Mouse (Mus musculus) heart, postnatal 14 days (tissue): ENCODE data around the gene Wnt9b. TPM values are rescaled to one million over a fixed set of nuclear protein-coding genes. Genes with fewer than 3 reads are reported as not detected.
"Not testable (repeated sequence)": the region's sequence is repeated elsewhere in the genome, so short reads cannot be mapped to it uniquely, and the experiment has no call there.

Source experiments
- DNase-seq, 2 experiments: peaks; one replicate each; pipeline ENCODE4 v3.0.0; 2021 to 2022
- intact Hi-C: fragments of 180-260 bp; cut with DNase I; formaldehyde crosslinking; loops from one replicate; pipeline ENCODE4 v1.15.1; 2025
- long read RNA-seq, 2 experiments: library from polyadenylated mRNA; stranded (forward); transcript quantifications; one replicate each; pipeline ENCODE4 v2.0.0; 2021
- total RNA-seq, 2 experiments: library from RNA; stranded (reverse); gene quantifications; 2 replicates each; pipeline ENCODE4 v1.2.3; 2021

Gene Wnt9b
- total RNA-seq, result under 1 TPM; 0.80 to 0.84 TPM
- long read RNA-seq, experiment 1, full-length matches to known transcripts, result 2 of 2 reads
- long read RNA-seq, experiment 1, partial matches to known transcripts, result 0 of 2 reads
- long read RNA-seq, experiment 1, other reads (novel, unspliced or antisense), result 0 of 2 reads
- long read RNA-seq, experiment 2, result 0 reads

GRCm38 (mm10) chr11:103749306-103750089 is at the start of gene Wnt9b:
Gene Wnt9b, minus strand, starts transcription at chr11:103749821.
- intact Hi-C loops, result no loop called here
- peak in 1 of 2 experiments; percentile 22 for DNase-seq

- intact Hi-C loops, result no loop called here
- DNase-seq, result no peak
These were observed 40.3 kb upstream of the Wnt9b start for GRCm38 (mm10) chr11:103789951-103790350.

- intact Hi-C loops, result no loop called here
- DNase-seq, result no peak
These were observed 30.5 kb upstream of the Wnt9b start for GRCm38 (mm10) chr11:103780152-103780551.

GRCm38 (mm10) chr11:103774228-103774530 is 24.6 kb upstream of the Wnt9b start:
- intact Hi-C loops, result no loop called here
- DNase-seq, result no peak

GRCm38 (mm10) chr11:103773387-103774227 is 24.0 kb upstream of the Wnt9b start, which contains the start of gene Wnt3:
Gene Wnt3, plus strand, starts transcription at chr11:103774150.
- intact Hi-C loops, result no loop called here
- DNase-seq, result no peak

GRCm38 (mm10) chr11:103772505-103773386 is 23.1 kb upstream of the Wnt9b start:
- DNase-seq, result no peak
- intact Hi-C loops, result no loop called here

GRCm38 (mm10) chr11:103771160-103771817 is 21.7 kb upstream of the Wnt9b start:
- DNase-seq, result no peak
- intact Hi-C loops, result no loop called here

GRCm38 (mm10) chr11:103765556-103766011 is 16.0 kb upstream of the Wnt9b start:
- DNase-seq, result no peak
- intact Hi-C loops, result loop anchor here (10.0 kb wide), 1 partner anchor 409 kb away; no protein-coding TSS in a partner anchor

GRCm38 (mm10) chr11:103764601-103765000 is 15.0 kb upstream of the Wnt9b start:
- no peak for DNase-seq
- intact Hi-C loops, result loop anchor here (10.0 kb wide), 1 partner anchor 410 kb away; no protein-coding TSS in a partner anchor

GRCm38 (mm10) chr11:103763410-103764163 is 14.0 kb upstream of the Wnt9b start:
- intact Hi-C loops, result loop anchor here (1.0 to 10.0 kb wide), 2 partner anchors 148 to 411 kb away; no protein-coding TSS in a partner anchor

GRCm38 (mm10) chr11:103760891-103761290 is 11.3 kb upstream of the Wnt9b start:
- DNase-seq, result not testable (repeated sequence)
- intact Hi-C loops, result loop anchor here (10.0 kb wide), 1 partner anchor 414 kb away; no protein-coding TSS in a partner anchor

More at GRCm38 (mm10) chr11:103763410-103764163, 14.0 kb upstream of the Wnt9b start:
- DNase-seq, result peak; percentile 30 to 61

GRCm38 (mm10) chr11:103760101-103760500 is 10.5 kb upstream of the Wnt9b start:
- intact Hi-C loops, result loop anchor here (10.0 kb wide), 1 partner anchor 415 kb away; no protein-coding TSS in a partner anchor
- no peak for DNase-seq

GRCm38 (mm10) chr11:103758706-103759105 is 9.1 kb upstream of the Wnt9b start:
- intact Hi-C loops, result loop anchor here (1.0 to 2.0 kb wide), 2 partner anchors 84 to 119 kb away; no protein-coding TSS in a partner anchor

GRCm38 (mm10) chr11:103758054-103758453 is 8.4 kb upstream of the Wnt9b start:
- DNase-seq, result no peak
- intact Hi-C loops, result loop anchor here (1.0 to 2.0 kb wide), 2 partner anchors 83 to 119 kb away; no protein-coding TSS in a partner anchor

More at GRCm38 (mm10) chr11:103758706-103759105, 9.1 kb upstream of the Wnt9b start:
- peak; percentile 79 to 85 for DNase-seq

GRCm38 (mm10) chr11:103750612-103751011 is 991 bp upstream of the Wnt9b start:
- intact Hi-C loops, result no loop called here

GRCm38 (mm10) chr11:103735046-103735781 is 14.4 kb downstream of the Wnt9b start:
- intact Hi-C loops, result no loop called here
- DNase-seq, result no peak

More at GRCm38 (mm10) chr11:103750612-103751011, 991 bp upstream of the Wnt9b start:
- DNase-seq, result no peak

- no peak for DNase-seq
- intact Hi-C loops, result no loop called here
These were observed 15.1 kb downstream of the Wnt9b start for GRCm38 (mm10) chr11:103734411-103735045.
